Mouse (Mus musculus): Measurements from ENCODE around the gene Taar7b. TPM values are rescaled to one million over a fixed set of nuclear protein-coding genes. Genes with fewer than 3 reads are reported as not detected.
A peak's percentile ranks its signal among the peaks of the same experiment; 100 is the strongest.

Taar7b gene
- total RNA-seq (2021): not detected
- long read RNA-seq, experiment 1: 0 reads
- long read RNA-seq, experiment 2: 0 reads

GRCm38 (mm10) chr10:23999639-24000038, at the start of gene Taar7b:
Gene Taar7b (plus strand): TSS chr10:23999939.
- no peak for DNase-seq

- no peak for DNase-seq
These were observed 48.0 kb upstream of the Taar7b start for GRCm38 (mm10) chr10:23951714-23952113.

- no peak for DNase-seq
These were observed 40.7 kb upstream of the Taar7b start for GRCm38 (mm10) chr10:23959071-23959470.

GRCm38 (mm10) chr10:23960444-23960915, 39.3 kb upstream of the Taar7b start, which contains the start of gene Taar4:
Gene Taar4 (plus strand): TSS chr10:23960494.
- no peak for DNase-seq

DNA sequence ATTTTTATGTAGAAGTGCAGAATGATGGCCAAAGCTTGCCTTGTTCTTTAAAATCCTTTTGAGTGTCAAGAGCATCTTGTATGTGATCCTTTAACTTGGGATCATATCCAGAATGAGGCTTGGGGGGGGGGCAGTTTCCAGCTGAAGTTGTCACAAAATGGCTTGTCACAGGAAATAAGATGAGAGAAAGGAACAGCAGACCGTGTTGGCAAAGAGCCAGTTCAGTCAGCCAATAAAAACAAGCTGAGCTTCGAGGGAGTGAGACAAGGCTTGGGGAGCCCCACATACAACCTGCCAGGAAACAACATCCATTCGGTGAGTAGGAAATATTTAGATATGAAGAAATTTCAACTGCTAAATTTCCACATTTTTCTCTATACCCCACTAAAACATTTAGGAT, 36.3 kb upstream of the Taar7b start:
- no peak for DNase-seq

GRCm38 (mm10) chr10:23964921-23965610, 34.7 kb upstream of the Taar7b start:
- no peak for DNase-seq

DNA sequence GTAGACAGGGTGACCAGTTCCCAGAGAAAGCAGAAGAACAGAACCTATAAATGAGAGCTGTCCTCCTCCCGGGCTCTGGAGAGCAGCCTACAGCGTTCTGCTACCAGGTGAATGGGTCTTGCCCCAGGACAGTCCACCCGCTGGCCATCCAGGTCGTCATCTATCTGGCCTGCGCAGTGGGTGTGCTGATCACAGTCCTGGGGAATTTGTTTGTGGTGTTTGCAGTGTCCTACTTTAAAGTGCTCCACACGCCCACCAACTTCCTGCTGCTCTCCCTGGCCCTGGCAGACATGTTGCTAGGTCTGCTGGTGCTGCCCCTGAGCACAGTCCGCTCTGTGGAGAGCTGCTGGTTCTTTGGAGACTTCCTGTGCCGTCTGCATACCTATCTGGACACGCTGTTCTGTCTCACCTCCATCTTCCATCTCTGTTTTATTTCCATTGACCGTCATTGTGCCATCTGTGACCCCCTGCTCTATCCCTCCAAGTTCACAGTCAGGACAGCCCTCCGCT, 29.0 kb upstream of the Taar7b start, which contains the start of gene Taar5:
TSS of gene Taar5 (plus strand) at position 51 of the 510 bp plus-strand sequence.
- no peak for DNase-seq

DNA sequence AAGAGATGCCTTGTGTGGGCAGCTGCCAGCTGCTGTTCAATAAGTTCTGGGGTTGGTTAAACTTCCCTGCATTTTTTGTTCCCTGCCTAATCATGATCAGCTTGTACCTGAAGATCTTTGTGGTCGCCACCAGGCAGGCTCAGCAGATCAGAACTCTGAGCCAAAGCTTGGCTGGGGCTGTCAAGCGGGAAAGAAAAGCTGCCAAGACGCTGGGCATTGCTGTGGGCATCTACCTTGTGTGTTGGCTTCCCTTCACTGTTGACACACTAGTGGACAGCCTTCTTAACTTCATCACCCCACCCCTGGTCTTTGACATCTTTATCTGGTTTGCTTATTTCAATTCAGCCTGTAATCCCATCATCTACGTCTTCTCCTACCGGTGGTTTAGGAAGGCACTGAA, 28.5 kb upstream of the Taar7b start:
- no peak for DNase-seq

DNA sequence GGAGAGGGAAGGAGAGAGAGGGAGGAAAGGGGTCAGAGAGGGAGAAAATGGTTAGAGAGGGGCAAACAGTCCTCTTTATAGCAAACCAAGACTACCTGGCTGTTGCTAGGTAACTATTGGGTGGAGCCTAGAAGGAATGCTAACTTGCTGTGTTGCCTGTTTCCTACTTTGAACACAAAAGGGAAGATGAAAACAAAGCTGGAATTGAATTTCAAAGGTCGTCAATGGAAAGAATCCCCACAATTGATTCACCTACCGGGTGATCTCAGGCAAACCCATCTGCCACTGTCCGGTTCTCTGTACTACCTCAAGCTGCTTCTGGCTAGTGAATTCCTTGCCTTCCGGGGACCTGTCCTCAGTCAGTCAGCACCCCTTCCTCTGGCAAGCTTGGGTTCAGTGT, 21.8 kb upstream of the Taar7b start:
- no peak for DNase-seq

DNA sequence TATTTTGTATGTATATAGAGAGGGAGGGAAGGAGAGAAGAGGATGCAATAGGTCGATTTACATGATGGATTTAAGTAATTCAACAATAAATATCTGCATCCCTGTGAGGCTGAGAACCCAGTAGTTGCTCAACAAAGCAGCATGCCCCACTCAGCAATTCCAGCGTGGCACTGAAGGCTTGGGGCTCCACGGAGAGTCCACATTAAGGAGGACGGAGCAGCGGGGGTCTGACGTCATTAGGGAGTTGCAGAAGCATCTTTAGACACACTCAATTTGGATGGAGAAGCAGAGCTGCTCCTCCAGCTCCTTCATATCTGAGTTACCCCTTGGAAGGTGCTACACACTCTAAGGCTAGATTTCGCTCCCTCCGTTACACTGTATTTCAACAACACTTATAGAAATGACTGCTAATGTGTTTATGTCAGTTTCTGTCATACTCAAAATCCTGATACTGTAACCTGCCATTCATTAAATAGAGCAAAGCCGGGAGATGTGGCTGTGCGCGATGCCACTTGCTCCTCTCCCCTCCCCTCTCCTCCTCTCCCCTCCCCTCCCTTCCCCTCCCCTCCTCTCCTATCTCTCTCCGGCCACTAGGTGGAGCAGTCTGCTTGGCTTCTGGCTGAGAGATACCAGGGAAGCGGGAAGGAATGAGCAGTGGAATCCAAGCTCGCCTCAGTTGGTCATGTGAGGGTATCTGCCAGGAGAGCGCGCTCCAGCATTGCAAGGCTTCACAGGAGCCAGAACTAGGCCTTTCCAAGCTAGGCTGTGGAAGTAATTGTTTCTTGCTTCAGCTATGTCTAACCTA, 20.6 kb upstream of the Taar7b start:
- peak; percentile 65 for DNase-seq

DNA sequence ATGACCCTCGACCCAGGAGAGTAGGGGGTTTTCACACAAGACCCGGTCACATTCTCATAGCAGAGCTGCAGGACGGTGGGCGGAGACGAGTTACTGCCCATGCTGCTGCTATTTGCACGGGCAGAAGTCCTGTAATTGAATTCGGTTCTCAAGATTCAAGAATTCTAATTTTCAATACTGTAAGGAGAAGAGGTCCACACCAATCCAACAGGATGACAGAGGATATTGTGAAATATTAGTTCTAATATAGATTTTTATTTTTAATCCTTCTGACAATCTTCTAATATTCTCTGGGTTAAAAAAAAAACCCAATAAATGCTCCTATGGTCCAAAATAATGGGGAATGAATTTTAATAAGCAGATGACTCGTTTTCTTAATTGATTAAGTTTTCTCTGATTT, 14.2 kb upstream of the Taar7b start, which contains the start of gene Taar6:
TSS of gene Taar6 (minus strand) at position 101 of the 400 bp plus-strand sequence.
- no peak for DNase-seq

DNA sequence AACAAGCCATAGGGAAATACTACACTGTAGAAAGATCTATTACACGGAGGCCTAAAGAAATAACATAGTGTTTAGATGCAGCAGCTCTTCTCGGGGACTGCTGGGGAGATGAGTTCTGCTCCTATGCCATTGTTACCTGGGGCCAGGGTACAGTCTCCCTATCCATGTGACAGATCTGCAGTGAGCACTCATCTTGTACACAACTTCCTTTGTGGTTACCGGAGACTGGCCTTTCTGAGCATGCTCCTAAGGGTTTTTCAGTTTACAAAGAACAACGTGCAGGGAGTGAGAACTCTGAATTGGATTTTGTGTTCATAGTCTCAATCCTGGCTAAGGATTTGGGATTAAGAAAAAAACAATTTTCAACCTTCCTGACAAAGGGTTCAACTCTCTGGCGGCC, 13.3 kb upstream of the Taar7b start:
- DNase-seq: no peak

DNA sequence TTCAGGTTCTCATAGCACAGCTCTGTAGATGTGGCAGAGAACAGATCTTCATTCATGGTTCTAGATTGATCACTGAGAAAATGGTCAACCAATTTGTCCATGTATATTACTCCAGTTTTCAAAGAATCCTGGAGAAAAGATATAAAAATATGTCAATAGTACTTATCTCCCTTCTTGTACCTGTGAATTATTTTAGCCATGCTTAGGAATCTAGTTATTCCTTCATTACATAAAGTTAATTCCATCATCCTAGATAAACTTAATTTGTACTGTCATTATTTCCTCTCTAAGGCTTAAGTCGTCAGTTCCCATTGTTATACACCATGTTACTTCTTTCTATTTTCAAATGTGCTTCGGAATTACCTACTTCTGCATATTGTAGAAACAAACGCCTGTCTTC, 6.4 kb upstream of the Taar7b start, which contains the start of gene Taar7a:
TSS of gene Taar7a (minus strand) at position 101 of the 400 bp plus-strand sequence.
- no peak for DNase-seq

DNA sequence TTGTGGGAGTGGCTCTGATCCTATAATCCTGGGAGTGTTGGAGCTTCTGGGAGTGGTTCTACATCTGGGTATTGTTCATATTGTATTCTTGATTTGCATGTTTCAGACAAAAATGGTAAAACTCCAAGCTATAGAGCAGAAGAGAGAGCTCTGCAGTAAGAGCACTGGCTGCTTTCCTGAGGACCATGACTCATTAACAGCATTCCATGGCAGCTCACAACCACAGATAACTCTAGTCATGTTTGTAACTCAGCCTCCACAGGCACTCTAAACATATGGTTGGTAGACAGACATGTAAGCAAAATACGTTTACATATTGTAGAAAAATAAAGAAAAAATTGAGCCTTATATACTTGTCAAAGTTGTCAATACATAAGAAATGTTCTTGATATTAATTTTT, 6.7 kb downstream of the Taar7b start:
- DNase-seq: no peak

DNA sequence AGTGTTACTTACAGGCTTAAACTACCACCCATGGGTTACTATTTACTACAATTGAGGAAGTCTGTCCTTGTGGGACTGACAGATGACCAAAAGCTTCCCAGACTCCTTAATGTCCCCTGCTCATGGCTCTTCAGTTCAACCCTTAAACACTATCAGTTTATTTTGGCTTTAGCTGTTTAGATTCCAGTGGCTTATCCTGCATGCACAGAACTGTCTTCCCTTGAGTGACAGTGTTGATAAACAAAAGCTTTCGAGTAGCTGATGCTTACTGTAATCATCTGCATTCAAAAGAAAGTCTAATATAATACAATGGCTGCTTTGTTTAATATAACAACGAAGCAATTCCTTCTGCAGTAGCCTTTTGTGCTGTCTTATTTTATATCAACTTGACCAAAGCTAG, 7.3 kb downstream of the Taar7b start:
- no peak for DNase-seq

DNA sequence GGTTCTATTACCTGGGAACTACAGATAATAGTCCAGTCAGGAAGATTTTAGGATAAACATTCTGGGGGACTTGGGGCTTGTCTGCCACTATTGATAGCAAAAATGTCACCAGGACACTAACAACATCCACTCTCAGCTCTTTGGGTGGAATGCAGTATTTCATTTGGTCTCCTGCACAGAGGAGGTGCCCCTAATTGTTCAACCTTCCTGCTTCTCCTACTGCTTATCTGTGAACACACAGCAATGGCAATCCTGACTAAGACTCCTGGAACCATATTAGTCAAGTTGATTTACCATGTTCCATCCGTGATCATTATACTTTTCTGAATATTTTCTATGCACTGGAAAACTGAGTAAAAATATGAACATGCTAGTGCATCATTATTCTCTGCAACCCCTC, 8.4 kb downstream of the Taar7b start:
- DNase-seq: no peak

- DNase-seq: no peak
These were observed 27.2 kb downstream of the Taar7b start, which contains the start of gene Taar7d for GRCm38 (mm10) chr10:24026922-24027321. Gene Taar7d (plus strand): TSS chr10:24027222.

DNA sequence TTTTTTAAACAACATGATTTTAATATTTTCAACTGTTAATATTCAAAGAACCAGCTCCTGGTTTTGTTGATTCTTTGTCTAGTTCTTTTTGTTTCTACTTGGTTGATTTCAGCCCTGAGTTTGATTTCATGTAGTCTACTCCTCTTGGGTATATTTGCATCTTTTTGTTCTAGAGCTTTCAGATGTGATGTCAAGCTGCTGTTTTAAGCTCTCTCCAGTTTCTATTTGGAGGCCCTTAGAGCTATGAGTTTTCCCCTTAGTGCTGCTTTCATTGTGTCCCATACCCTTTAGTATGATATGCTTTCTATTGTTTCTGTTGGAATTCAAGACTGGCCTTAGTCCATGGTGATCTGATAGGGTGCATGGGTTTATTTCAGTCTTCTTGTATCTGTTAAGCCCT, 31.6 kb downstream of the Taar7b start:
- DNase-seq: no peak

DNA sequence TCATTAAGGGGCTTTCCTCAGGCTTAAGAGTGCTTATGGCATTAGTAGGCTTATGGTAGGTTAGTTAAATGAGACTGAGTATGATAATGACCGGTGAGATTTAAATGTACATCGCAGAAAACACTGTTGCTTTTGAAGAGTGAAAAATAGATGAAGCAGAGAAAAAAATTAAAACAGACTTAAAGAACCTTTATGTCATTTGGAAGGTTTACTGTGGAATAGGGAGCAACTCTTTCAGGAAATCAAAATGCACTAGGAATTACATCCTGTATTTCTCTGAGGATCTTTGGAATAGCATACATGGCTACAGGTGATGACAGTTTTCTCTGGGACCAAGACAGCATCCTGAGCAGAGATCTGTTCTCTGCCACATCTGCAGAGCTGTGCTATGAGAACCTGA, 37.6 kb downstream of the Taar7b start, which contains the start of gene Taar7e:
TSS of gene Taar7e (plus strand) at position 301 of the 400 bp plus-strand sequence.
- no peak for DNase-seq

- DNase-seq: no peak
These were observed 40.6 kb downstream of the Taar7b start for GRCm38 (mm10) chr10:24040120-24040869.

- DNase-seq: no peak
These were observed 49.5 kb downstream of the Taar7b start, which contains the start of gene Taar7f for GRCm38 (mm10) chr10:24049210-24049609. Gene Taar7f (plus strand): TSS chr10:24049510.

Measured in gastrocnemius, postnatal 10 days (tissue).